Mouse (Mus musculus) thymus, postnatal 10 days (tissue): ENCODE results near the gene Tph1.

Experiments
- DNase-seq, 2 experiments: peaks; one replicate each; pipeline ENCODE4 v3.0.0; 2021; ENCODE audit warnings: low spot score in 2 of 2

Tph1 gene

GRCm38 (mm10) chr7:46648431-46649140 lies 23.8 kb downstream of the Tph1 start:
- no peak for DNase-seq

- DNase-seq: no peak
These were observed 29.2 kb downstream of the Tph1 start for GRCm38 (mm10) chr7:46643172-46643571.

DNA sequence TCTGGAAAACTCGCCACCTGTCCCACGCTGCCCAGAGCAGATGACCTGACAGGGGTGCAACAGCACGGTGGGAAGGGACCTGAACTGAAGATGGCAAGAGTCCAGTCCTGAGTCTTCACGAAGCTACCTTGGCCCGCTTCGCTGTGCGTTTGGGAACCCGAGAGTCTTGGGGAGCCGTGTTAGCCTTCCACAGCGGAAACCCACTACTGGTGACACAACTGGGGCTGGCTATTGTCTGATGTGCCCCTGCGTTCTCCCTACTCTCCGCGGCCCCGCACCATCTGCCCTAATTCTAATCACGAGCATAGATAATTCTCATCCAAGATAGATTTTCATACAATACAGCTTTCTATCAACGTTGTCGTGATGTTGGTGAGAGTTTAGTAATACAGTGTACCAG lies 32.3 kb downstream of the Tph1 start:
- DNase-seq: no peak

DNA sequence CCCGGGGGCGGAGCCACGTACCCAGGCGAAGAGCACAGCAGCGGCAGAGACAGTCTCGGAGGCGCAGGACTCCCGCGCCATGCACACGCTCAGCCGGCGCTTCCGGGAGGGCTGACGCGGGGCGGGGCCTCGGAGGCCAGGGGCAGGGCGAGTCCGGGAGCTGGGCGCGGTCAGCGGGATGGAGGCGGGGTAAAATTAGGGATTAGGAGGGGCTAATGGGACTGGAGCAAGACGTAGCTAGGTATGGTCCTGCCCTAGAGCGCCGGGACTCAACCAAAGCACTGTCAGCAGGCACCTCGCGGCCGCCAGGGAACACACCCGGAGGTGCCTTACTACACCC lies 32.7 kb downstream of the Tph1 start, which contains the start of gene Sergef:
TSS of gene Sergef (minus strand) at position 116 of the 340 bp plus-strand sequence.
- DNase-seq: peak in 1 of 2 experiments; percentile 80

- peak in 1 of 2 experiments; percentile 75 for DNase-seq
These were observed 33.2 kb downstream of the Tph1 start for GRCm38 (mm10) chr7:46638889-46639691.

DNA sequence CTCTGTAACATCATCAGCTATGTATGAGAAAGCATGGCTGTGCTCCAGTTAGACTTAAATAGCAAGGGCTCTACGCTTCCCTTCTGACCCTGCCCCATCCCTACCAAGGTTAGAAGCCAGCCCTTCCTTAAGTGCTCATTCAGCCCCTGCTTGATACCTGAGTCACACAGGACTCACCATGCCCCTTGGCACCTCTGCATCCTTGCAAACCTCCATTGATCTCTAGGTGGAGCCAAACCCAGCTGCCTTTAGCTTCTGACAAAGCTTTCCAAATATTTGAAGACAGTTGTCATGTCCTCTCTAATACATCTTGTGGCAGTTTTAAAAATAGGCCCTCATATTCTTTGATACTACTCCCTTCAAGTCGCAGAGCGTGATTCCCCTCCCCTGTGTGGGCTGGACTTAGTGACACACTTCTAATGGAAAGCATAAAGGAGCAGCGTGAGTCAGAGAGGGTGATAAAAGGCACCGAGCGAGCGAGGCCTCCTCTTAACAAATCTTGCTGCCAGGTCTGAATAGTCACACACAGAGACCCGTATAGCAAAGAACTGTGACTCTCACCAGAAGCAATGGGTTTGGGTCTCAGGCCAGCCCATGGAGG lies 43.9 kb downstream of the Tph1 start:
- no peak for DNase-seq

- no peak for DNase-seq
These were observed 48.4 kb downstream of the Tph1 start for GRCm38 (mm10) chr7:46623979-46624378.

DNA sequence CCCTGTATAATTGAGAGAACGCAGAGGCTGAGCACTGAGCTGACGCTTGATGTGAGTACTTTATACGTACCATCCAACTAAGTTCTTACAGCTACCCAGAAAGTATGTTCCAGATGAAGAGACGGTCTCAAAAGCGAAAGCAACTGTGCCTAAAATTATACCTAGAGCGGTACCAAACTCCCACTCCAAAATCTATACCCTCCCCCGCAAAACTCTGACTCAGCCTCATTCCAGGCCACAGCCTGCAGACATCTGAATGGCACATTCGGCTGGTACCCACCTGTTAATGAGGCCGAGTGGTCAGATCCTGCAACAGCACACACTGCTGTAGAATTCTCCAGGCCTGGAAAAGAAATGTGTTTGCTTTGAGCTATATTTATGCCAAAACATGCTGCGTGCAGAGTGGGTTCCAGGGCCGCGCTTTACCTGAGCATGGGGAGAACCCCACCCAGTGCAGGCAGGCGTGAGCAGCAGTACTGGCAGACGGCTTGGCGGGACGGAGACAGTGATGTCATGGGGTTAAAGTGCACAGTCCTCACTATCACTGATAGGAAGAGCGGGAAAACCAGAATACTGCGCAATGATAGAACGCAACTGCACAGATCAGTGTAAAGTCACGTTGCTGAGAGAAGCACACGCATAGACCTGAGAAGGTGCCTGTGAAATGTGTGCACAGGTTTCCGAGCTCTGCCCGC lies 53.8 kb downstream of the Tph1 start:
- DNase-seq: no peak

GRCm38 (mm10) chr7:46616429-46617005 lies 55.8 kb downstream of the Tph1 start:
- no peak for DNase-seq

- no peak for DNase-seq
These were observed 56.9 kb downstream of the Tph1 start for GRCm38 (mm10) chr7:46615256-46615977.

- no peak for DNase-seq
These were observed 58.1 kb downstream of the Tph1 start for GRCm38 (mm10) chr7:46614263-46614662.

GRCm38 (mm10) chr7:46613091-46613490 lies 59.2 kb downstream of the Tph1 start:
- DNase-seq: no peak

DNA sequence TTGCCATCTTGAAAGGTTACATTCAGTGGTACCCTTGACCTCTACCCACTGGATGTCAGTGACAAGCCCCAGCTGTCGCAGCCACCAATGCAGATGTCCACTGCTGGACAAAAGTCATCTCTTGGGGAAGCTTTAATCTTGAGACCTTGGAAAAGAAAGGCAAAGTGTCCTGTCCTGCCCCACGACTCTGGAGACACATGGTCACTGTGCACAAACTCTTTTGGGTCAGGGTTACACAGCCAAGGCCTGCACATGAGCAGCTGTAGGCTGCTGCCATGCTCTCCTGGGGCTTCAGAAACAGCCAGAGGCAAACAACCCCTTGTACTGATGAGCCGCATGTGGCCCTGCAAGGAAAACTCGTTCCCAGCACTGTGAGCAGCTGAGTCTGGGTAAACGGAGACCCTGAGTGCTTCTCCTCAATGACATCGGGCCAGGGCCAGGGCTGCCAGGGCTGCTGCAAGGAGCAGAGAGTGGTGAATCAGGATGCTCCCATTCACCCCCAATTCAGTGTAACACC lies 59.9 kb downstream of the Tph1 start:
- no peak for DNase-seq

GRCm38 (mm10) chr7:46611970-46612369 lies 60.4 kb downstream of the Tph1 start:
- DNase-seq: no peak

- no peak for DNase-seq
These were observed 63.0 kb downstream of the Tph1 start for GRCm38 (mm10) chr7:46609317-46609716.

GRCm38 (mm10) chr7:46607428-46608055 lies 64.8 kb downstream of the Tph1 start:
- peak; percentile 37 to 73 for DNase-seq

DNA sequence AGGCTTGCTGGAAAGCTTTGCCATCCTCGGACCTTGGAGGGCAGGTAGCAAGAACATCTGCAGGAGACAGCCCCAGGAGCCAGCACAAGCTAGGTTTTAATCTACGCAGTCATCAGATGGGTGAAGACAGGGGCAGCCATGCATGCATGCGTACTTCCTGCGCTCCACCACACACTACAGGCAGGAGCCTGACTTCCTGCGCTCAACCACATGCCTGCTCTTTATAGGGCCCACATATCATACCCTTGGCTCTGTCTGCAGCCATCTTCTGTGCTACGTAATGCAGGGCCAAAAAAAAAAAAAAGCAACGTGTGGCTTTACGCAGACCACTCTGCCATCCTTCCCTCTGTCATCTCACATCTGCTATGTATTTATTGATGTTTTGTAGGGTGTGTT lies 65.3 kb downstream of the Tph1 start:
- DNase-seq: peak; percentile 40

GRCm38 (mm10) chr7:46606391-46607030 lies 65.8 kb downstream of the Tph1 start:
- peak; percentile 68 to 82 for DNase-seq

DNA sequence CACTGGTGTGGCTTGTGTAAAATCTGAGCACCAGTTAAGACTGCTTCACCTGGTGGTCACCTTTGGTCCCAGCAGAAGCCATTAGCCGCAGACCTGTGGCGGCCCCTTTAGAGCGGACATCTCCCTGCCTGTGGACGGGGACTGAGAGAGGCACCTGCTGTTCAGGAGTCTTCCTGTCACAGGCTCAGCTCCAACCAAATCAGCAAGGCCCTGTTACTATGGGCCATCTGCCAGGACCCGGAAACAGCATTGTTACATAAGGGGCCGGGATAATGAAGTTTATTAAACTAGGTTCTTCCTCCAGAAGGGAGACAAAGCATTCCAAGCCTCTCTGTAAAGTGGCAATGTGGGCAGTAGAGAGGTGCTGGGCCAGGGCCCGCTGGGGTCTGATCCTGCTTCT lies 69.3 kb downstream of the Tph1 start:
- no peak for DNase-seq

- no peak for DNase-seq
These were observed 70.3 kb downstream of the Tph1 start for GRCm38 (mm10) chr7:46602079-46602478.
